Mouse (Mus musculus) embryonic stem cell, embryonic (primary cell): ENCODE measurements at regions not wholly inside any gene's neighbourhood (a gene's known extent, or its start where the extent isn't known, plus 50 kb on each side); places are given as distances from the start of the nearest gene placed in this dataset.
"Not testable (repeated sequence)": the region's sequence is repeated elsewhere in the genome, so short reads cannot be mapped to it uniquely, and the experiment has no call there.

Experiments
- CTCF ChIA-PET, 4 experiments: fragments of 300-600 bp in 2 of 4; fragments of 350-600 bp in 2 of 4; sonication (Branson Sonifier 250); formaldehyde crosslinking; loops; one replicate each; lab custom pipeline; 2022; ENCODE audit warnings: inconsistent platforms in 2 of 4; lab: Charles Lee
- POLR2A ChIA-PET, 4 experiments: fragments of 300-600 bp in 2 of 4; fragments of 350-600 bp in 2 of 4; sonication (Branson Sonifier 250); formaldehyde crosslinking; loops; one replicate each; lab custom pipeline; 2022; ENCODE audit warnings: antibody characterized with exemption in 4 of 4, inconsistent platforms in 1 of 4; lab: Charles Lee

GRCm38 (mm10) chr10:7390239-7391091 is 83.0 kb downstream of the Ulbp1 start:
- CTCF ChIA-PET = no interaction called here
- POLR2A ChIA-PET = no interaction called here

GRCm38 (mm10) chr10:7358791-7359190 is 114.6 kb downstream of the Ulbp1 start:
- POLR2A ChIA-PET, CTCF ChIA-PET: not testable (repeated sequence)

GRCm38 (mm10) chr10:7344290-7344689 is 129.1 kb downstream of the Ulbp1 start:
- CTCF ChIA-PET, POLR2A ChIA-PET: not testable (repeated sequence)

GRCm38 (mm10) chr10:7343736-7344135 is 129.7 kb downstream of the Ulbp1 start:
- POLR2A ChIA-PET, CTCF ChIA-PET: not testable (repeated sequence)

- POLR2A ChIA-PET = no interaction called here
- CTCF ChIA-PET = interaction anchor here in 3 of 4 experiments (0.7 to 1.0 kb wide), 3 partner anchors 267 to 863 kb away, joined by 3 to 4 read pairs (median 3); no protein-coding TSS in a partner anchor
Observed at GRCm38 (mm10) chr10:7333077-7333747, 121.2 kb upstream of the Cnksr3 start.

GRCm38 (mm10) chr10:7328262-7328661 is 116.2 kb upstream of the Cnksr3 start:
- CTCF ChIA-PET = no interaction called here
- POLR2A ChIA-PET = interaction anchor here in 1 of 4 experiments (0.7 kb wide), 1 partner anchor 349 kb away, joined by 3 read pairs; no protein-coding TSS in a partner anchor

- CTCF ChIA-PET, POLR2A ChIA-PET: not testable (repeated sequence)
Observed at GRCm38 (mm10) chr10:7327046-7327445, 115.0 kb upstream of the Cnksr3 start.

GRCm38 (mm10) chr10:7325074-7325473 is 113.0 kb upstream of the Cnksr3 start:
- ChIA-PET POLR2A (no interaction called here), CTCF (no interaction called here)

- CTCF ChIA-PET = no interaction called here
- POLR2A ChIA-PET = no interaction called here
Observed at GRCm38 (mm10) chr10:7323258-7323657, 111.2 kb upstream of the Cnksr3 start.

- POLR2A ChIA-PET = no interaction called here
- CTCF ChIA-PET = no interaction called here
Observed at GRCm38 (mm10) chr10:7309927-7310326, 97.9 kb upstream of the Cnksr3 start.

- CTCF ChIA-PET, POLR2A ChIA-PET: not testable (repeated sequence)
Observed at GRCm38 (mm10) chr10:7305881-7306280, 93.8 kb upstream of the Cnksr3 start.

- CTCF ChIA-PET = interaction anchor here in 1 of 4 experiments (0.5 kb wide), 1 partner anchor 13 kb away, joined by 9 read pairs; no protein-coding TSS in a partner anchor
- POLR2A ChIA-PET = no interaction called here
Observed at GRCm38 (mm10) chr10:7298377-7298776, 86.3 kb upstream of the Cnksr3 start.

GRCm38 (mm10) chr10:7295921-7296320 is 83.9 kb upstream of the Cnksr3 start:
- POLR2A ChIA-PET = no interaction called here
- CTCF ChIA-PET = no interaction called here

- ChIA-PET CTCF (no interaction called here), POLR2A (no interaction called here)
Observed at GRCm38 (mm10) chr10:7293203-7293602, 81.2 kb upstream of the Cnksr3 start.

- POLR2A ChIA-PET = interaction anchor here in 1 of 4 experiments (0.6 kb wide), 1 partner anchor 418 kb away, joined by 3 read pairs; no protein-coding TSS in a partner anchor
- CTCF ChIA-PET = no interaction called here
Observed at GRCm38 (mm10) chr10:7289773-7290411, 77.9 kb upstream of the Cnksr3 start.

- ChIA-PET POLR2A (interaction anchor here in 1 of 4 experiments (0.6 kb wide), 1 partner anchor 464 kb away, joined by 3 read pairs; no protein-coding TSS in a partner anchor), CTCF (interaction anchor here in 1 of 4 experiments (0.6 to 0.7 kb wide), 2 partner anchors 13 to 499 kb away, joined by 3 to 9 read pairs; no protein-coding TSS in a partner anchor)
Observed at GRCm38 (mm10) chr10:7285112-7285905, 73.3 kb upstream of the Cnksr3 start.

- ChIA-PET CTCF (no interaction called here), POLR2A (no interaction called here)
Observed at GRCm38 (mm10) chr10:7280429-7280828, 68.4 kb upstream of the Cnksr3 start.

- CTCF ChIA-PET = interaction anchor here in 1 of 4 experiments (0.6 kb wide), 1 partner anchor 1367 kb away, joined by 4 read pairs; no protein-coding TSS in a partner anchor
- POLR2A ChIA-PET = interaction anchor here in 1 of 4 experiments (0.5 kb wide), 1 partner anchor 15 kb away, joined by 3 read pairs; no protein-coding TSS in a partner anchor
Observed at GRCm38 (mm10) chr10:7278820-7279219, 66.8 kb upstream of the Cnksr3 start.

- POLR2A ChIA-PET = no interaction called here
Observed at GRCm38 (mm10) chr10:7275357-7275756, 63.3 kb upstream of the Cnksr3 start.

More at GRCm38 (mm10) chr10:7275357-7275756, 63.3 kb upstream of the Cnksr3 start:
- CTCF ChIA-PET = no interaction called here
